Mouse (Mus musculus) kidney, adult 2 months (tissue): ENCODE measurements around the gene Krtap10-10.

ENCODE experiments used
- CTCF ChIP-seq: fragments of 200-500 bp; conservative IDR thresholded peaks from 2 replicates; pipeline ENCODE4 v1.5.1; 2011; ENCODE audit warnings: low read depth, mild to moderate bottlenecking, control low read depth, low read length, moderate library complexity, mixed read lengths; ENCODE audit not compliant: insufficient read depth, insufficient read length
- POLR2A ChIP-seq: fragments of 200-500 bp; IDR thresholded peaks from one replicate; pipeline ENCODE4 v1.6.1; 2011; ENCODE audit warnings: low read depth, low read length, control low read depth

GRCm38 (mm10) chr10:77852559-77852958, 16.8 kb downstream of the Krtap10-10 start, which contains the start of gene Gm10318:
- no peak for TF ChIP-seq CTCF
- no peak for TF ChIP-seq POLR2A
